Mouse (Mus musculus): ENCODE measurements around the gene Coro1b. TPM values are rescaled to one million over a fixed set of nuclear protein-coding genes. Genes with fewer than 3 reads are reported as not detected.
A peak's percentile ranks its signal among the peaks of the same experiment; 100 is the strongest.

Coro1b gene
- polyA plus RNA-seq, 1 experiment = 260 TPM

DNA sequence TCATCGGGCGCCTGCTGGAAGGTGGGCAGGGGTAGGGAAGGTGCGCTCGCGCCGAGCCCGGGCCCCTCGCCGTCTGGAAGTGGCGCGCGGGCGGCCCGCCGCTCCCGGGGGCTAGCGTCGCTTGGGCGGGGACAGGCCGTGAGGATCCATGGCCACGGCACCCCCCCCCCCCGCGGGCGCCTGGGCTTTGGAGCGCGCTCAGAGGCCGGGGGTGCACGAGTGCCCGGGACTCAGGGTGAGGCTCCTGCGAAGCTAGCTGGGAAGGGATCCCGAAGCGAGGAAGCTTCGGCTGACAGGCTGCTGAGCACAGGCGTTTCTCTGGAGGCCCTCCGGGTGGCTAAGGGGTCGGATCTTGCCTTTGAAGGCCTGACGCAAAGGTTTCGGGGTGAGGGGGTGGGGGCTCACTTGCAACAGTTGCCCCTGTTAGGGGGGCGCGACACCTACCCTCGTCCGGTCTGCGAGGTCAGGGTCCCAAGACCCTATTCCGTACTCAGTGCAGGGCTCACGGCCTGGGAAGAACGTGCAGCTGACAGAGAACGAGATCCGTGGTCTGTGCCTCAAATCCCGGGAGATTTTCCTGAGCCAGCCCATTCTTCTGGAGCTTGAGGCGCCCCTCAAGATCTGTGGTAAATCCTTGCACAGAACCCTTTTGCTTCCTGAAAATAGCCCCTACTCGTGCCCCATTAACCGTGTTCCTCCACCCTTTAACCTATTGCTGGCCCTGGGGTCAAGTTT is 44.0 kb downstream of the Coro1b start:
- WGBS = under 1% methylated on average over 52 of the region's 52 CpGs
- DNase-seq = no peak

DNA sequence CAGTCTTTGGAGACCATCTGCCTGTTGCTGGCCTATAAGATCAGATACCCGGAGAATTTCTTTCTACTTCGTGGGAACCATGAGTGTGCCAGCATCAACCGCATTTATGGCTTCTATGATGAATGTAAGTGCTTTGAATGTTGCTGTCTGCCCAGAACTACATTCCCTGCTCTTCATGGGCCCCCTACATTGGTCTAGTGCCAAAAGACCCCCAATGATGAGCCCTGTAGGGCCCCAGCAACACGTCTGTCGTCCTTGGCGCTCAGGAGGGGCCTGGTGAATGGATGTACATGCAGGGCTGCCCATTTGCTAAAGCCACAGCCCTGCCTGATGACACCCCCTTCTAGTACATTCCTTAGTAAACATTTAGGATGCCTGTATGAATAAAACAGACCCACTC is 44.7 kb downstream of the Coro1b start:
- TF ChIP-seq POLR2A (IDR thresholded peaks at IDR 0.05; ENCODE audit: borderline replicate concordance, extremely low read depth, low read depth, low read length) = no peak
- TF ChIP-seq CTCF (IDR thresholded peaks at IDR 0.05; ENCODE audit: insufficient read depth, low read length) = no peak
- WGBS = 37% methylated on average over 6 of the region's 6 CpGs
- H3K4me1 ChIP-seq (ENCODE audit: control insufficient read depth, insufficient read depth, low read length) = peaks cover 10% of the 10 kb centered on the region
- DNase-seq = no peak
- H3K4me3 ChIP-seq (replicated peaks; ENCODE audit: extremely low read depth, low read depth, low read length) = peak overlapping the region; percentile 93

More for the DNA sequence above, 44.0 kb downstream of the Coro1b start:
- Histone ChIP-seq H3K4me3 (replicated peaks; ENCODE audit: extremely low read depth, low read depth, low read length) (peak overlapping the region; percentile 93), H3K4me1 (ENCODE audit: control insufficient read depth, insufficient read depth, low read length) (peaks cover 10% of the 10 kb centered on the region)
- TF ChIP-seq POLR2A (IDR thresholded peaks at IDR 0.05; ENCODE audit: borderline replicate concordance, extremely low read depth, low read depth, low read length) = no peak
- no peak for TF ChIP-seq CTCF (IDR thresholded peaks at IDR 0.05; ENCODE audit: insufficient read depth, low read length)

DNA sequence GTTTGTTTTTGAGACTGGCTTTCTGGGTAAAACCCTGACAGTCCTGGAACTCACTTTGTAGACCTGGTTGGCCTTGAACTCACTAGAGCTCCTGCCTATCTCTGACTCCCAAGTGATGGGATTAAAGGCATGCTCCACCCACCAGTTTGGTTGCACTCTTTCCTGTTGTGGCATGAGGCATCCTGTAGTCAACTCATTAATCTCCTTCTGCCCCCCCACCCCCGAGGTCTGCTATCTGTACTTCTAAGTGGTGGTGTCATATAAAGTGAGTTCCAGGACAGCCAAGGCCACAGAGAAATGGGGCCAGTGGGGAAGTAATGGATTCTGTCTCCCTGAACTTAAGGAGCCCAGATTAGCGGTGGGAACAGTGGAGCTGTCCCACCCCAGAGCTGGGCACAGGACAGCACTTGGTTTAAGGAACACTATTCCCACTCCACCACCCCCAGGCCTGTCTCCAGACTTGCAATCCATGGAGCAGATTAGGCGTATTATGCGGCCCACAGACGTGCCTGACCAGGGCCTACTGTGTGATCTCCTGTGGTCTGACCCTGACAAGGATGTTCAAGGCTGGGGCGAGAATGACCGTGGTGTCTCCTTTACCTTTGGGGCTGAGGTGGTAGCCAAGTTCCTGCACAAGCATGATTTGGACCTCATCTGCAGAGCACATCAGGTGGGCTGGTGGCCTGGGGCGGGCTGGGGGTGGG is 45.8 kb downstream of the Coro1b start:
- WGBS = 79% methylated on average over 8 of the region's 8 CpGs
- Histone ChIP-seq H3K4me1 (ENCODE audit: control insufficient read depth, insufficient read depth, low read length) (peaks cover 10% of the 10 kb centered on the region), H3K4me3 (replicated peaks; ENCODE audit: extremely low read depth, low read depth, low read length) (no peak overlapping the region)
- DNase-seq = no peak
- TF ChIP-seq CTCF (IDR thresholded peaks at IDR 0.05; ENCODE audit: insufficient read depth, low read length) (no peak), POLR2A (IDR thresholded peaks at IDR 0.05; ENCODE audit: borderline replicate concordance, extremely low read depth, low read depth, low read length) (no peak)

DNA sequence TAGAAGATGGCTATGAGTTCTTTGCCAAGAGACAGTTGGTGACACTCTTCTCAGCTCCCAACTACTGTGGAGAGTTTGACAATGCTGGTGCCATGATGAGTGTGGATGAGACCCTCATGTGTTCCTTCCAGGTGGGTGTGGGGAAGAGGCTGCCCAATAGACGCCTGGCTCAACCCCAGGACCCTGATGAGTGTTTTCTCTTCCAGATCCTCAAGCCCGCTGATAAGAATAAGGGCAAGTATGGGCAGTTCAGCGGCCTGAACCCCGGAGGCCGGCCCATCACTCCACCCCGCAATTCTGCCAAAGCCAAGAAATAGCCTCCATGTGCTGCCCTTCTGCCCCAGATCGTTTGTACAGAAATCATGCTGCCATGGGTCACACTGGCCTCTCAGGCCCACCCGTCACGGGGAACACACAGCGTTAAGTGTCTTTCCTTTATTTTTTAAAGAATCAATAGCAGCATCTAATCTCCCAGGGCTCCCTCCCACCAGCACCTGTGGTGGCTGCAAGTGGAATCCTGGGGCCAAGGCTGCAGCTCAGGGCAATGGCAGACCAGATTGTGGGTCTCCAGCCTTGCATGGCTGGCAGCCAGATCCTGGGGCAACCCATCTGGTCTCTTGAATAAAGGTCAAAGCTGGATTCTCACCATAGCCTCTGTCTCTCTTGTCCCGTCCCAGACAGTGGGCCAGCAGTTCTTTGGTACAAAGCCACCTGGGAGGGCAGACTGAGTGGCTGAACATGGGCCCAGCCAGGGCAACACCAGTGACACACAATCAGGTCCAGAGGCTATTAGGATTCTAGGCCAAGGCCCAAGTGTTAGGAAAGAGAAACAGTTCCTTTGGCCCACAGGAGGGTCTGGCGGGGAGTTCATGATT is 46.6 kb downstream of the Coro1b start:
- 71% methylated on average over 12 of the region's 12 CpGs for WGBS
- TF ChIP-seq CTCF (IDR thresholded peaks at IDR 0.05; ENCODE audit: insufficient read depth, low read length) (no peak), POLR2A (IDR thresholded peaks at IDR 0.05; ENCODE audit: borderline replicate concordance, extremely low read depth, low read depth, low read length) (no peak)
- DNase-seq = no peak
- no peak overlapping the region for H3K4me3 ChIP-seq (replicated peaks; ENCODE audit: extremely low read depth, low read depth, low read length)
- H3K4me1 ChIP-seq (ENCODE audit: control insufficient read depth, insufficient read depth, low read length) = peaks cover 10% of the 10 kb centered on the region

DNA sequence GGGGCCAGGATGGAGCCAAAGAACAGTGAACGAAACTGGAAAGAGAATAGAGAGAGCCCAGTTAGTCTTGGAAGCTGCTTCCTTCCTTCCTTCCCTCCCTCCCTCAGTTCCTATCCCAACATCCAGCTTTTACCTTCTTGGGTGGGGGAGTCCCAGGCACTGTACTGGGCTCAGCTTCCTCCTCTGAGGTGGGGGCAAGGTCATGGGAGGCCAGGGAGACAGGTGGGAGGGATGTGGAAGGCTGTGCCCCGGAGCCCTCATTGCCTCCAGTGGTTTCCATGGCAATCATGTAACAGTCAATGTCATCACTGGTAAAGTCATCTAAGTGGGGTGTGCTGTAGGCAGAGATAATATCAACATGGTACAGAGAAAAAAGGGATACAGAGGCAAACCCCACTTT is 47.6 kb downstream of the Coro1b start:
- Histone ChIP-seq H3K4me1 (ENCODE audit: control insufficient read depth, insufficient read depth, low read length) (peaks cover 19% of the 10 kb centered on the region), H3K4me3 (replicated peaks; ENCODE audit: extremely low read depth, low read depth, low read length) (no peak overlapping the region)
- no peak for TF ChIP-seq POLR2A (IDR thresholded peaks at IDR 0.05; ENCODE audit: borderline replicate concordance, extremely low read depth, low read depth, low read length)
- no peak for TF ChIP-seq CTCF (IDR thresholded peaks at IDR 0.05; ENCODE audit: insufficient read depth, low read length)
- 29% methylated on average over 2 of the region's 2 CpGs for whole genome bisulfite sequencing
- DNase-seq = no peak

DNA sequence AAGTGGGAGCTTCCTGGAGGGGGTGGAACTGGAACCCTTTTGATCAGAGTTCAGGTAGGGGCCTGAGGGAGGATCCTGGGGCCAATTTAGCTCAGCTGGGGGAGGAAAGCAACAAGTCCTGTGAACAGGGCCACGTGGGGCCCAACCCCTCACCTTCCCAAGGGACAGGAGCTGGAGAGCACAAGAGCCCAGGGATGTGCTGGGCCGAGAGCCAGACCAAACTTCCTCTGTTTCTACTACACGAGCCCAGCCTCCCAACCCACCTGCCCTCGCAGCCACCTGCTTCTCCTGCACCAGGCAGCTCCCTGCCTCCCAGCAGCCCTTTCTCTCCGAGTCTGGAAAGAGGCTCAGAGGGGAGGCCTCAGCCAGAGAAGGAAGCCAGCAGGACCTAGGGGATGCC is 48.1 kb downstream of the Coro1b start:
- Histone ChIP-seq H3K4me3 (replicated peaks; ENCODE audit: extremely low read depth, low read depth, low read length) (no peak overlapping the region), H3K4me1 (ENCODE audit: control insufficient read depth, insufficient read depth, low read length) (peaks cover 19% of the 10 kb centered on the region)
- 16% methylated on average over 5 of the region's 5 CpGs for WGBS
- no peak for TF ChIP-seq CTCF (IDR thresholded peaks at IDR 0.05; ENCODE audit: insufficient read depth, low read length)
- no peak for TF ChIP-seq POLR2A (IDR thresholded peaks at IDR 0.05; ENCODE audit: borderline replicate concordance, extremely low read depth, low read depth, low read length)
- DNase-seq = no peak

DNA sequence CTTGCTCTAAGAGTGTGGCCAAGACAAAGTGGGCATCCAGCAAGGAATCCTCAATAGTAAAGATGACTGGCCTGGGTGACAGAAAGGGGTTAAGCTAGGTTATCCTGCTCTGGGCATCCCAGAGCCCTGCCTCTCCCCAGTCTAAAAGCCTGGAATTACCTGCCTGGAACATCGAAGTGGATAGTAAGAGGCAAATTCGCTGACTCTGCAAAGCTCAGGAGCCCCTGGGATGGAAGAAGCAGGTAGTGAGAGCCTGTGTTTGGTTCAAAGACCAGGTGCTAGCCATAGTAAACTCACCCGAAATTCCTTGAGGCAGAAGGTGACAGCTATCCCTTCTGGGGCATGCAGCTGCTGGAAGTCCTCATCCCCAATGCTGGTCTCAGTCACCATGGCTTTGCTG is 48.8 kb downstream of the Coro1b start:
- Histone ChIP-seq H3K4me3 (replicated peaks; ENCODE audit: extremely low read depth, low read depth, low read length) (no peak overlapping the region), H3K4me1 (ENCODE audit: control insufficient read depth, insufficient read depth, low read length) (peaks cover 21% of the 10 kb centered on the region)
- no peak for DNase-seq
- 64% methylated on average over 3 of the region's 3 CpGs for WGBS
- TF ChIP-seq POLR2A (IDR thresholded peaks at IDR 0.05; ENCODE audit: borderline replicate concordance, extremely low read depth, low read depth, low read length) (no peak), CTCF (IDR thresholded peaks at IDR 0.05; ENCODE audit: insufficient read depth, low read length) (no peak)

DNA sequence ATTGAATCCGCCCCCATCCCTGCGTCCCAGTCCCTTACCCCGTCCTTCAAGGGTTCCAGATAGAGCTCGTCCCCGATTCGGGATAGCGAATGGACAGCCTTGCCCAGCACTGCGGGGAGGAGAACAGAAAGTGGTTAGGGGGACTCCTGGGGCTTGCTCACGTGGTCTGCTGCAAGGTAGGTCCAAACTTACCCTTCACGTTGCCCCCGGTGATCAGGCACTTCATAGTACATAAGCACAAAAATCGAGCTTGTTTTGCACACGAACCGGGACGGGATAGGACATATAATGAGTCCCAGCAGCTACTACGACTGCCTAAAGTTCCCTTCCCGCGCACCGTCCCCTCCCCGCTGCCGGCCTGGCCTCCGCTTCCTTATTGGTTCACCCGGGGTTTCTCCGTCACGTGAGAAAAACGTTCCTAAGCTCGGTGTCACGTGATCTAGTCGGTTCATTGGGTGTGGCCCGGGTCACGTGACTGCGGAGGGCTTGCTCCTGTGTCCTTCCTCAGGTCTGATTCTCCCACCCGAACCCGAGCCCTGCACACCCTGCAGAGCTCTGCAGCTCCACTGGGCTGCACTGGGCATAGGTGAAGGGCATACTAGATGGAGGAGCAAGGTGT is 53.0 kb downstream of the Coro1b start, which contains the start of gene Rad9a:
TSS of gene Rad9a (minus strand) at position 372 of the 619 bp plus-strand sequence.
- TF ChIP-seq POLR2A (IDR thresholded peaks at IDR 0.05; ENCODE audit: borderline replicate concordance, extremely low read depth, low read depth, low read length) (peak; percentile 97; the same call in 1 of the 2 replicates), CTCF (IDR thresholded peaks at IDR 0.05; ENCODE audit: insufficient read depth, low read length) (no peak)

DNA sequence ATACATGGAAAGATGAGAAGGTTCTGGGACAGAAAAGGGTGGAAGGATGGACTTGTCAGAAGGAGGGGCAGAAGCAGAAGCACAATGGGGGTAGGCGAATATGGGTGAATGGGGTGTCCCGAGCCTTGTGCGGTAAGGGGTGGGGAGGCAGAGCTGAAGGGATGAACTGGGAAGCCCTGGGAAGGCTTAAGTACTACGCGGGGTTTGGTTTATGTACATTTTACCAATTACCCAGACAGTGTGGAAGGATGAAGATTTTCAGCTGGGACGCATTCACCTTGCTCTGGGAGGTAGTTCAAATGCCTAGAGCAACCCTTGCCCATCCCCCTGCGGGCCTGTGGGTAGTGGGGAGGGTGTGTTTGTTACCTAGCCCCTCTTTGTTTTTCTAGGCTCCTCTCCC is 53.7 kb downstream of the Coro1b start:
- TF ChIP-seq POLR2A (IDR thresholded peaks at IDR 0.05; ENCODE audit: borderline replicate concordance, extremely low read depth, low read depth, low read length) (no peak), CTCF (IDR thresholded peaks at IDR 0.05; ENCODE audit: insufficient read depth, low read length) (no peak)
- 29% methylated on average over 7 of the region's 7 CpGs for WGBS
- peaks cover 15% of the 10 kb centered on the region for H3K4me1 ChIP-seq (ENCODE audit: control insufficient read depth, insufficient read depth, low read length)
- DNase-seq = no peak
- peak overlapping the region; percentile 87 for H3K4me3 ChIP-seq (replicated peaks; ENCODE audit: extremely low read depth, low read depth, low read length)

More for the DNA sequence above, 53.0 kb downstream of the Coro1b start, which contains the start of gene Rad9a:
- DNase-seq = peak; percentile 94
- H3K4me1 ChIP-seq (ENCODE audit: control insufficient read depth, insufficient read depth, low read length) = peaks cover 15% of the 10 kb centered on the region
- WGBS = 1% methylated on average over 34 of the region's 34 CpGs
- H3K4me3 ChIP-seq (replicated peaks; ENCODE audit: extremely low read depth, low read depth, low read length) = peak within 1 kb of the TSS; percentile 87

Data from lung, adult 2 months (tissue).